Comparison of ENCODE assay signal across 28 mouse cellular contexts in genomic region chr6:136917885-136918284, GRCm38 (mm10). TPM values are rescaled to one million over a fixed set of nuclear protein-coding genes. Genes with fewer than 3 reads are reported as not detected.
DNase-seq lines count a peak whose midpoint lies in the region; ATAC-seq and TF ChIP-seq lines count a peak whose summit lies in the region.
"Had no signal": no experiment of that assay in that cellular context is flagged by ENCODE, and none has a peak within 500 bp of the region (broad histone marks: within the 10 kb centered on the region; RNA-seq: fewer than 3 reads in every experiment).

No protein-coding gene starts in this region.

- H3K27ac ChIP-seq in lung, embryonic 14.5 days (ENCODE audit: low read depth), result peak overlapping the region; percentile 58; the same call in 1 of the 2 replicates
- H3K27ac ChIP-seq in embryonic facial prominence, embryonic 11.5 days (replicated peaks; ENCODE audit: low read depth, low read length), result no peak overlapping the region
- peak overlapping the region; percentile 67 for H3K27ac ChIP-seq in limb, embryonic 15.5 days
- H3K27ac ChIP-seq: hindbrain, postnatal 0 days; macrophage; midbrain, embryonic 15.5 days; neural tube, embryonic 12.5 days had no signal

- 11% methylated on average over 2 of the region's 2 CpGs for WGBS in lung, embryonic 14.5 days
- WGBS in embryonic facial prominence, embryonic 11.5 days, result 9% methylated on average over 2 of the region's 2 CpGs
- 13% methylated on average over 2 of the region's 2 CpGs for WGBS in limb, embryonic 15.5 days

- no peak overlapping the region for H3K9ac ChIP-seq in lung, embryonic 14.5 days
- H3K9ac ChIP-seq in embryonic facial prominence, embryonic 11.5 days (replicated peaks; ENCODE audit: low read length), result no peak overlapping the region
- no peak overlapping the region for H3K9ac ChIP-seq in limb, embryonic 15.5 days
- H3K9ac ChIP-seq: liver, postnatal 0 days; midbrain, embryonic 15.5 days; neural tube, embryonic 12.5 days had no signal

- H3K4me3 ChIP-seq in lung, embryonic 14.5 days (ENCODE audit: low read depth, low read length), result no peak overlapping the region
- H3K4me3 ChIP-seq in embryonic facial prominence, embryonic 11.5 days (ENCODE audit: low read depth, low read length), result no peak overlapping the region
- no peak overlapping the region for H3K4me3 ChIP-seq in limb, embryonic 15.5 days
- H3K4me3 ChIP-seq: midbrain, embryonic 15.5 days; neural tube, embryonic 12.5 days had no signal

- peak; percentile 66 for DNase-seq in lung, embryonic 14.5 days
- DNase-seq in lung, postnatal 14 days, result no peak
- DNase-seq in embryonic facial prominence, embryonic 11.5 days (ENCODE audit: low spot score), result peak; percentile 20
- peak; percentile 61 for DNase-seq in forelimb bud, embryonic 11.5 days (ENCODE audit: low read depth, low spot score)
- no peak for DNase-seq in gastrocnemius, postnatal 4 days (ENCODE audit: low spot score in 2 of 2)
- no peak for DNase-seq in left cerebral cortex, adult 8-10 months (ENCODE audit: low spot score in 2 of 2)
- DNase-seq: adrenal gland, postnatal 10 days; cerebellum, adult 2 months; cerebellum, postnatal 25 days; gastrocnemius, postnatal 10 days; heart, adult 11 months; kidney, adult 11 months; kidney, postnatal 10 days; liver; liver, postnatal 0 days; right cerebral cortex, postnatal 25 days; spleen, adult 18-20 months; thymus, postnatal 25 days had no signal

- TF ChIP-seq CTCF in lung, embryonic 14.5 days (IDR thresholded peaks at IDR 0.05; ENCODE audit: low read depth), result no peak

- no peaks in the 10 kb centered on the region for H3K36me3 ChIP-seq in lung, embryonic 14.5 days (ENCODE audit: insufficient read depth)
- no peaks in the 10 kb centered on the region for H3K36me3 ChIP-seq in embryonic facial prominence, embryonic 11.5 days (replicated peaks; ENCODE audit: control insufficient read depth, insufficient read depth, low read depth, low read length)
- no peaks in the 10 kb centered on the region for H3K36me3 ChIP-seq in limb, embryonic 15.5 days
- H3K36me3 ChIP-seq: midbrain, embryonic 15.5 days; neural tube, embryonic 12.5 days had no signal

- no peak for ATAC-seq in lung, embryonic 14.5 days (ENCODE audit: insufficient read depth)
- ATAC-seq in embryonic facial prominence, embryonic 11.5 days (replicated peaks; ENCODE audit: insufficient number of reproducible peaks, low FRiP score, low TSS enrichment, low read depth), result no peak
- ATAC-seq in limb, embryonic 15.5 days (ENCODE audit: insufficient number of reproducible peaks, low FRiP score, low TSS enrichment, low read depth), result no peak
- ATAC-seq in erythroblast, adult 5-6 weeks (replicated peaks; ENCODE audit: low FRiP score, poor library complexity, severe bottlenecking), result no peak
- ATAC-seq: activated CD4-positive, CD25-positive, alpha-beta regulatory T cell, adult 4 months; forebrain, embryonic 14.5 days; hindbrain, postnatal 0 days; liver, postnatal 0 days; midbrain, embryonic 15.5 days had no signal

- H3K9me3 ChIP-seq in lung, embryonic 14.5 days (ENCODE audit: low read depth, low read length), result no peaks in the 10 kb centered on the region
- no peaks in the 10 kb centered on the region for H3K9me3 ChIP-seq in embryonic facial prominence, embryonic 11.5 days (replicated peaks; ENCODE audit: control insufficient read depth, low read length)
- no peaks in the 10 kb centered on the region for H3K9me3 ChIP-seq in limb, embryonic 15.5 days
- H3K9me3 ChIP-seq: midbrain, embryonic 15.5 days; neural tube, embryonic 12.5 days had no signal

- H3K27me3 ChIP-seq in lung, embryonic 14.5 days (ENCODE audit: insufficient read depth, low read length), result no peaks in the 10 kb centered on the region
- no peaks in the 10 kb centered on the region for H3K27me3 ChIP-seq in embryonic facial prominence, embryonic 11.5 days (ENCODE audit: control insufficient read depth, insufficient read depth, low read length)
- H3K27me3 ChIP-seq in limb, embryonic 15.5 days, result no peaks in the 10 kb centered on the region
- H3K27me3 ChIP-seq: midbrain, embryonic 15.5 days; neural tube, embryonic 12.5 days had no signal

- H3K4me1 ChIP-seq in lung, embryonic 14.5 days (ENCODE audit: insufficient read depth), result peaks cover 4% of the 10 kb centered on the region; the same call in 1 of the 2 replicates
- no peaks in the 10 kb centered on the region for H3K4me1 ChIP-seq in embryonic facial prominence, embryonic 11.5 days (ENCODE audit: control insufficient read depth, insufficient read depth, low read length)
- H3K4me1 ChIP-seq in limb, embryonic 15.5 days, result peaks cover 26% of the 10 kb centered on the region

- H3K4me2 ChIP-seq in lung, embryonic 14.5 days, result no peak overlapping the region
- no peak overlapping the region for H3K4me2 ChIP-seq in embryonic facial prominence, embryonic 11.5 days (ENCODE audit: low read depth, low read length)
- H3K4me2 ChIP-seq in limb, embryonic 15.5 days, result no peak overlapping the region
- H3K4me2 ChIP-seq: midbrain, embryonic 15.5 days; neural tube, embryonic 12.5 days had no signal

RNA-seq across cellular contexts. Expression of gene Erp27, which starts 4.1 kb away (rescaled TPM):
- polyA plus RNA-seq in lung, embryonic 14.5 days (2014; fragmentation: Nextera tagmentation; extraction: Ambion mirVana), result 1.1 TPM in 2 replicates
- not detected in 2 replicates for polyA plus RNA-seq in embryonic facial prominence, embryonic 11.5 days (2014; fragmentation: Nextera tagmentation; extraction: Ambion mirVana)
- 0.53 and 0.72 TPM in 2 replicates for polyA plus RNA-seq in limb, embryonic 15.5 days (2015; fragmentation: Nextera tagmentation; extraction: Ambion mirVana)
- total RNA-seq in gastrocnemius, postnatal 4 days (2021), result not detected
- not detected for total RNA-seq in left cerebral cortex, adult 8-10 months (2022)
- not detected in 2 replicates for total RNA-seq in erythroblast, adult 5-6 weeks (2015; ENCODE audit: low replicate concordance)
- total RNA-seq in erythroblast, adult 5-6 weeks (2017; ENCODE audit: low replicate concordance), result 0.34 TPM in 1 of 2 replicates, not detected in the other
- total RNA-seq: hematopoietic stem cell, adult 5-6 weeks; hindbrain, postnatal 0 days; MEL had no signal
- polyA plus RNA-seq: hindbrain, postnatal 0 days; macrophage; midbrain, embryonic 15.5 days; neural tube, embryonic 12.5 days had no signal

RNA-seq across cellular contexts. Expression of gene Pde6h, which starts 5.7 kb away (rescaled TPM):
- not detected in 2 replicates for polyA plus RNA-seq in lung, embryonic 14.5 days (2014; fragmentation: Nextera tagmentation; extraction: Ambion mirVana)
- polyA plus RNA-seq in embryonic facial prominence, embryonic 11.5 days (2014; fragmentation: Nextera tagmentation; extraction: Ambion mirVana), result not detected in 2 replicates
- 0.19 TPM in 1 of 2 replicates, not detected in the other for polyA plus RNA-seq in limb, embryonic 15.5 days (2015; fragmentation: Nextera tagmentation; extraction: Ambion mirVana)
- not detected for total RNA-seq in gastrocnemius, postnatal 4 days (2021)
- total RNA-seq in left cerebral cortex, adult 8-10 months (2022), result 1 to 10 TPM in 2 of 4 experiments, under 1 TPM in 2; 0.44 to 3.0 (median 1.1) TPM
- total RNA-seq in erythroblast, adult 5-6 weeks (2015; ENCODE audit: low replicate concordance), result not detected in 2 replicates
- total RNA-seq in erythroblast, adult 5-6 weeks (2017; ENCODE audit: low replicate concordance), result not detected in 2 replicates
- total RNA-seq: gastrocnemius, postnatal 10 days; hematopoietic stem cell, adult 5-6 weeks; hindbrain, postnatal 0 days; MEL had no signal
- polyA plus RNA-seq: forebrain, embryonic 14.5 days; macrophage; midbrain, embryonic 15.5 days; neural tube, embryonic 12.5 days had no signal

RNA-seq across cellular contexts. Expression of gene Arhgdib, which starts 23.8 kb away (rescaled TPM):
- 71.9 and 72.6 TPM in 2 replicates for polyA plus RNA-seq in lung, embryonic 14.5 days (2014; fragmentation: Nextera tagmentation; extraction: Ambion mirVana)
- 56.2 and 58.1 TPM in 2 replicates for polyA plus RNA-seq in embryonic facial prominence, embryonic 11.5 days (2014; fragmentation: Nextera tagmentation; extraction: Ambion mirVana)
- 166 and 167 TPM in 2 replicates for polyA plus RNA-seq in limb, embryonic 15.5 days (2015; fragmentation: Nextera tagmentation; extraction: Ambion mirVana)
- 10 to 100 TPM; 28.4 to 31.1 TPM for total RNA-seq in gastrocnemius, postnatal 4 days (2021)
- total RNA-seq in left cerebral cortex, adult 8-10 months (2022), result 10 to 100 TPM; 16.0 to 24.1 (median 19.6) TPM
- 1,174 and 1,226 TPM in 2 replicates for total RNA-seq in erythroblast, adult 5-6 weeks (2015; ENCODE audit: low replicate concordance)
- 299 and 335 TPM in 2 replicates for total RNA-seq in erythroblast, adult 5-6 weeks (2017; ENCODE audit: low replicate concordance)

RNA-seq across cellular contexts. Expression of gene Mgp, which starts 42.3 kb away (rescaled TPM):
- polyA plus RNA-seq in lung, embryonic 14.5 days (2014; fragmentation: Nextera tagmentation; extraction: Ambion mirVana), result 768 and 894 TPM in 2 replicates
- 9.7 and 11.8 TPM in 2 replicates for polyA plus RNA-seq in embryonic facial prominence, embryonic 11.5 days (2014; fragmentation: Nextera tagmentation; extraction: Ambion mirVana)
- polyA plus RNA-seq in limb, embryonic 15.5 days (2015; fragmentation: Nextera tagmentation; extraction: Ambion mirVana), result 350 and 381 TPM in 2 replicates
- total RNA-seq in gastrocnemius, postnatal 4 days (2021), result 100 to 1,000 TPM in 1 of 2 experiments, 10 to 100 TPM in 1; 73.6 to 120 TPM
- total RNA-seq in left cerebral cortex, adult 8-10 months (2022), result 10 to 100 TPM; 34.0 to 50.1 (median 47.6) TPM
- total RNA-seq in erythroblast, adult 5-6 weeks (2015; ENCODE audit: low replicate concordance), result 1.9 TPM in 1 of 2 replicates, not detected in the other
- total RNA-seq in erythroblast, adult 5-6 weeks (2017; ENCODE audit: low replicate concordance), result 1.9 TPM in 1 of 2 replicates, not detected in the other
- total RNA-seq: hematopoietic stem cell, adult 5-6 weeks; MEL had no signal
- polyA plus RNA-seq: activated CD4-positive, CD25-positive, alpha-beta regulatory T cell, adult 4 months; macrophage had no signal

Comparison
In these comparisons a context has a peak if more than half of its experiments do, and no peak if none do; other contexts are left out.
1. DNase-seq: peak in lung, embryonic 14.5 days (single experiment), embryonic facial prominence, embryonic 11.5 days (single experiment) and forelimb bud, embryonic 11.5 days (single experiment); none in lung, postnatal 14 days (single experiment), gastrocnemius, postnatal 4 days (0 of 2) and left cerebral cortex, adult 8-10 months (0 of 2).
2. RNA of gene Arhgdib, which starts 23.8 kb away (total RNA-seq): 299 to 1,226 TPM in erythroblast, adult 5-6 weeks; 28.4 to 31.1 TPM in gastrocnemius, postnatal 4 days and 16.0 to 24.1 TPM in left cerebral cortex, adult 8-10 months; every median in the first group is over 4 times any median in the second.